Mouse (Mus musculus) layer of hippocampus, postnatal 10 days (tissue): ENCODE results near the gene Edem1. TPM values are rescaled to one million over a fixed set of nuclear protein-coding genes. Genes with fewer than 3 reads are reported as not detected.

Experiments used
- DNase-seq, 2 experiments: peaks; one replicate each; pipeline ENCODE4 v3.0.0; 2021; ENCODE audit warnings: low spot score in 2 of 2
- long read RNA-seq: library from polyadenylated mRNA; stranded (forward); transcript quantifications from one replicate; pipeline ENCODE4 v2.0.0, GENCODE M21; 2023
- total RNA-seq, 2 experiments: library from RNA; stranded (reverse); gene quantifications; 2 replicates each; pipeline ENCODE4 v1.2.3; 2021

Edem1 gene
- 10 to 100 TPM; 24.1 to 32.9 TPM for total RNA-seq
- long read RNA-seq, full-length matches to known transcripts: 8 of 11 reads
- long read RNA-seq, partial matches to known transcripts: 0 of 11 reads
- long read RNA-seq, other reads (novel, unspliced or antisense): 3 of 11 reads

DNA sequence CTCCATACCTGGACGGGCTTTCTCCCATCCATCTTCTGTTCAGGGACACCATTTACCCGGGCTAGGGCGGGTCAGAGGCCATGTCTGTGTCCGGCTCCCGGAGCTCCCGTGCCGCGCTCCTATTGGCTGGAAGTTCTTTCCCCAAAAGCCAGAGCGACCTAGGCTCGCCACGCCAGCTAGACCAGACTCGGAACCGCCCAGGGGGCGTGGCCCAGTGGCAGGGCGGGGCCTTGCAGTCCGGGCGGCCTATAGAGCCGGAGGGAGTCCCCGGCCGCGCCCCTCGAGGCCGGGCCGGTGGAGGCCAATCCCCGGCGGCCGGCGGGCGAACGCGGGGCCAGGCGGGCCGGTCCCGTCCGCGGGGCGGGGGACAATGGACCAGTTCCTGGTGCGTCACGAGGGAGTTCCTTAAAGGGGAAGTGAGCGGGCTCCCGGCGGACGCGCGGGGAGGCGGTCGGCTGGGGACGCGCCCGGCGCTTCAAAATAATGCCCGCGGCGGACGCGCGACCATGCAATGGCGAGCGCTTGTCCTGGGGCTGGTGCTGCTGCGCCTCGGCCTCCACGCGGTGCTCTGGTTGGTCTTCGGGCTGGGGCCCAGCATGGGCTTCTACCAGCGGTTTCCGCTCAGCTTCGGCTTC lies at the start of gene Edem1:
TSS of gene Edem1 (plus strand) at position 408 of the 635 bp plus-strand sequence.
- peak; percentile 92 to 95 for DNase-seq

DNA sequence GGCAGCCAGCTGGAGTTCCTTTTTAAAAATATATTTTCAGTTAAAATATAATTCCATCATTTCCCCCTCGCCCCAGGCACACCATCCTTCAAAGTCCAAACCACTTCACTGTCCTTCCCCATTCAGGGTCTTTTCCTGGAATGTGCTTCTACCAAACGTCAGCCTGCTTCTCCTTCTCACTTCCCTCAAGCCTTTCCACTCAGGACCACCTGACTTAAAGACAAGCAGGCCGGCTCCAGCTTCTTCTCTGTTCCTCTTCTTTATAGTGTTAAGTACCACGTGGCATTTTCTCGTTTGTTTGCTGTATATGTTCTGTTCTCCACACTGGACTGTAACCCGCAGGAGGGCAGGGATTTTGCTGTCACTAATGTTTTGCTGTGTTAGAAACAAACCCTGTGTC lies 46.6 kb upstream of the Edem1 start:
- DNase-seq: no peak

DNA sequence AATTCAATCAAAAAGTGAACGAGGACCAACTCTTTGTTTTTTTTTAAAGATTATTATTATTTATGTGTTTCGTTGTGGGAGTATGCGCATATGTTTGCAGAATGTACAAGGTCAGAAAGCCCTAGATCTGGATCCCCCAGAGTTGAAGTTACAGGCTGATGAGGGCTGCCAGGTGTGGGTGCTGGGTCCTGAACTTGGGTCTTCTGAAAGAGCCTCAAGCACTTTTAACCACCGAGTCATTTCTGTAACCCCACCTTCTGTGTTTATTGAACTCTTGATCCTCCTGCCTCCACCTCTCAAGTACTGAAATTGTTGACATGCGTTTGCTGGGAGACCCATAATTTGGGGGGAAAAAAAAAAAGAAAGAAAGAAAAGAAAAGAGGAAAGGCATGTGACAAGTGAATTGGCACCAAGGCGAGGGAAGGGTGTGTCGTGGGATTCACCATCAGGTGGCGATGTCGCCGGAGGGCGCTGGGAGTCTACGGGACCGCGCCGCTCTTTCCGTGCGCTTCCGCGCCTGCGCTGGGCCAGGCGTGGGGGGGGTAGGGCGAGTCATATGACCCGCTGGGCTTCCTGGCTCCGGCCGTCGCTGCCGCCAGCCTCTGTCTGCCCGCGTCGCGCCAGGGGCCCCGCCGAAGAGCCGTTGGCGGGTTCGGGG lies 45.8 kb upstream of the Edem1 start, which contains the start of gene Arl8b:
TSS of gene Arl8b (plus strand) at position 574 of the 658 bp plus-strand sequence.
- peak; percentile 98 to 99 for DNase-seq

DNA sequence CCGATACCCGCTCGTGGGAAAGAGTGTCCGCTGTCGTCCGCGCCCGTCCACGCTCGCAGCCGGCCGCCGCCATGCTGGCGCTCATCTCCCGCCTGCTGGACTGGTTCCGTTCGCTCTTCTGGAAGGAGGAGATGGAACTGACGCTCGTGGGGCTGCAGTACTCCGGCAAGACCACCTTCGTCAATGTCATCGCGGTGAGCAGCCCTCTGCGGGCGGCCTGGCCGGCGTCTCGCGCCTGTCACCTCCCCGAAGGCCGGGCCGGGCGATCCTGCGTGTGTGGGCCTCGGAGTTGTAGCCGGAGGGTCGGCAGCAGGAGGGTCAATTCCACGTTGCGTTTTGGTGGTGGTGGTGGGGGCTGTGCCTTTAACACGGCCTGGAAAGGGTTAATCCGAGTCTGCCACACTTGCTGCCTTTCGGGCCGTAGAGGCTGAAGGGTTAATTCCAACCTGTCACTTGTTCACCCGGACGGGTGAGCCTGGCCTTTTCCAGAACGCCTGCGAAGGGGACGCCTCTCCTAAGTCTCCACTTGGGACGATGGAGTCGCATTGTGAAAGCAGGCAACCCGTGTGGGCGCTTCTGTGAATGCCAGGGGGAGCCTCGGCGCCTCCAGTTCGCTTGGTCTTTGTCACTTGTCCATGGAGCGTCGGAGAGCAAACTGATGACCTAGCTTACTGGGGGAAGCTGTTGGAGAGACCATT lies 45.1 kb upstream of the Edem1 start:
- peak in 1 of 2 experiments; percentile 40 for DNase-seq

DNA sequence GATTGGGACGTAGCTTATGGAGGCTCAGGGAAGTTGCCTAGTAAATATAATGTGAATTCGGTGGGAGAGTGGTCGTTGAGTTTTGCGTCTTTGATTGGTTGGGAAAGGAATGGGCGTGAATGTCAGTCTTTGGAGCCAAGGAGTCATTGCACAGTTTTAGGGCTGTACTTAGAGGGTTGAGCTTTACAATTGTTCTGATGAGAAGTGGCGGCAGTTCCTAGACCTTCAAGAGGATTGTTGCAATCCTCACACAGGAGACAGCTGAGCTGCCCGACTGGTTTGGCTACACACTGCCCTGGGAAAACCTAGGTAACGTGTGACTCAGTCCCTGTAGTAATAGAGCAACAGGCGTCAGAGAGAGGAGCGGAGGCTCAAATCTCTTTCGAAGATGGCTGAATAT lies 44.4 kb upstream of the Edem1 start:
- no peak for DNase-seq

DNA sequence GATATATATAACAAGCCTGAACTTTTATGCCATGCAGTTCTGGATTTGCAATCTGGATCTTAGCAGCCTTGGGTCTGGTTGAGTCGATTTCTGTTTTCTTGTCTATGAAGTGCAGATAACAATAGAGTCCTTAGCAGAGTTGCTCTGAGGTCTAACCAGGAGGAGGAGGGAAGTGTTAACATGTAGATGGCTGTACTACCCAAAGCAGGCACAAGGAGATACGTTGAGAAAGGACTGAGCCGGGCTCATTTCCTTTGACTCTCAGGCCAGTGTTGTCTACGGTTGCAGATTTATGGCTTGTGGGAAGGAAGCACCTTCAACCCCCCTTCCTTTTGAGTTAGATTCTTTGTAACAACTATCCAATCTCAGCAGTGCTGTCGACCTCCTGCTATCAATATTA lies 43.6 kb upstream of the Edem1 start:
- DNase-seq: no peak

DNA sequence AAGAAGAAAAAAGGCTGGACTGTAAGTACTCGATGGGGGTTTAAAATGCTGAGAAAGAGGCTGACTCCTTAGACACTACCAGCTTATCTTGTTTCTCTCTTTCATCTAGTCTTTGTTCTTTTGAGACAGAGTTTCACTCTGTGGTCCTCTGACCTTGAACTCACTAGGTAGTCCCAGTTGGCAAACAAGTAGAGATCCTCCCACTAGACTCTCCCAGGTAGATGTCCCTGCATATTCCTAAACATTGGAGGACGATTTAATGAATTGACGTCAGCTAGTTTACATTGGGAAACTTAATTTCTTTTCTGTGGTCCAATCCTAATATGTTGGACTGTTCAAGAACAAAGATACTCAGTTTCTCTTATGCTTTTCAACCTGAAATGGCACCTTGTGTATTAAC lies 42.9 kb upstream of the Edem1 start:
- DNase-seq: no peak

DNA sequence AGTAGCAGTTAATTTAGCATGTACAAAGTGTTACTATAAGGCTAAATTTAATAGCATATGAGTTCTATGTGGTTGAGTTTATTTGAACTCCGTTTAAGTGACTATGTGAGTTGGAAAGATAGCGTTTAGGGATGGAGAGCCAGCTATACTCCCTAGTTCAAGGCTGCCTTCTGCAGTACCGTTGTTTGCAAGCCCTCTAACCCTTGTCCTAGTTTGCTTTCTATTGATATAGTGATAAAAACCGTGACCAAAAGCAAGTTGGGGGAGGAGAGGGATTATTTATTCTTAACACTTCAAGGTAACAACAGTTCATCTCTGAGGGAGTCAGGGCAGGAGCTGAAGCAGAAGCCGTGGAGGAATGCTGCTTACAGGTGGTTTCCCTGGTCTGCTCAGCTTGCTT lies 36.9 kb upstream of the Edem1 start:
- DNase-seq: no peak

DNA sequence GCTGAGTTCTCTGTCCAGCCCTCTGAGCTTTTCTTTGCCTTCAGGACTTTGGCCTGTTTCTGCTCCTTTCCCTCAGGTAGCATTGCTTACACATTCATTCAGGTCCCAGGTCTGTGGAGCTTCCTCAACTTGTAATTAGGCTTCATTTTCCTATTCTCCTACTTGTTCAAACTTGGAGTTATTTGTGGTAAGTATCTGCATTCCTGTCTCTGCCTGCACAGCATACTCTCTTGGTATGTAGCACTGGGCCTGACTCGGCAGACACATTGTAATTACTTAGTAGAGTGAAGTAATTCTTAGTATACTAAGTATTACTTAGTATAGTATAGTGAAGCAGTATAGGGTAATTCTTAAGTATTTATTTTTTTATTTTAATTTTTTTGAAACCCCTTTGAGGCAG lies 32.5 kb upstream of the Edem1 start:
- DNase-seq: no peak

DNA sequence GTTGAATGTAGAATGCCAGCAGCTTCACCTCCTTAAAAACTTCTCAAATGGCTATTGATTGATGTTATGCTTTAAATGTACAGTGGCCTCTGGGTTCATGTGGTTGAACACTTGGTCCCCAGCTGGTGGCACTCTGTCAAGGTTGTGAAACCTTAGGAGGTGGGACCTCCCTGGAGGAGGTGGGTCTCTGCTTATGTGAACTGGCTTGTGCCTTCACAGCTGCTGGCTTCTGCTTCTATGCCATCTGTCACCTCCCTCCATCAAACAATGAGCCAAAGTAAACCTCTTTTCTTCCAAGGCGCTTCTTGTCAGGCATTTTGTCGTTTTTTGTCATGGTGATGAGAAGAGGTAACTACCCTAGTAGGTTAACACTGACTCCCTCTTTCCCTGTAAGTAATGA lies 31.7 kb upstream of the Edem1 start:
- no peak for DNase-seq

DNA sequence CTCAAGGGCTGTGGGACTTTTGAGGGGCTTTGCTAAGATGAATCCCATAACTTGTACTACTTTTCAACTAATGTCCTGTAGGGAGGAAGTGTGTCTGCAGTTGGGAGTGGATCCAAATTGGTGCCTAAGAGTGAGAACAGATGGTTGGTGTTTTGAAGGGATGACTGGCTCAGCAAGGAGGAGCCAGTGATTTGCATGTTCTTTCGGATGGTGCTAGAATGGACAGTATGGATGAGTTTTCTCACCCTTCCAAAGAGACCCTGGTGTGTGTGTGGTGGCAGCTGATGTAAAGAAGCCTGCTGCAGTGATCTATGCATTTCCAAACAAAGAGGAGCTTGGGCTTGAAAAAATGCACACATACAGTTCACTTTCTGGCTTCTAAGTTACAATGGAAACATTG lies 23.2 kb upstream of the Edem1 start:
- no peak for DNase-seq

DNA sequence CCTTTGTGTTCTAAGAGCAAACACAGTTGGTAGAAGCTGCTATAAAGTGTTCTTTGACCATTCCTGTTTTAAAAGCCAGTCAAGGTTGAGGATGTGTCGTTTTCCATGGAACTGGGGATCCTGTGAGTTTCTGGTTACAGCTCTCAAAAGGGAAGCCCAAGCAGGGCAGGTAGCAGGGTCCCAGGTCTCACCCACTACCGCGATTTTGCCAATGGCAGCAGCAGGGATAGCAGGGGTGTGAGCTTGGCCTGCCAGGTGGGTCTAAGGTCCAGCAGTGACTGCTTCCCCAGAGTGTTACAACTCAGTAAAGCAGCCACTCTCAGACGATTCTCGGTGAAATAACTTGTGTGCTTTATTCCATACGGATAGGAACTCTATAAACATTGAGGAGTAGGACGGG lies 22.6 kb upstream of the Edem1 start:
- DNase-seq: no peak

DNA sequence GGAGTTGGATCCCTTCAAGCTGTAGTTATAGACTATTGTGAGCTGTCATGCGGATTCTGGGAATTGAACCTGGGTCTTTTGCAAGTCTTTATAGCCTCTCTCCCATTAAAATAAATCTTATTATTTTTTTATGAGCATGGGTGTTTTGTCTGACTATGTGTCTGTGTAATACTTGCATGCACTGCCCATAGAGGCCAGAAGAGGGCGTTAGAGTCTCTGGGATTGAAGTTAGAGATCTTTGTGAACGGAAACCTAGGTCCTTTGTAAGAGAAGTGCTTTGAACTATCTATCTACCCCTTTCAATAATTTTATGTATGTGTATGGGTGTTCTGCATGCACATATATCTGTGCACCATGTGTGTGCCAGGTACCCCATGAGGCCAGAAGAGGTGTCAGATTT lies 21.0 kb upstream of the Edem1 start:
- DNase-seq: no peak

DNA sequence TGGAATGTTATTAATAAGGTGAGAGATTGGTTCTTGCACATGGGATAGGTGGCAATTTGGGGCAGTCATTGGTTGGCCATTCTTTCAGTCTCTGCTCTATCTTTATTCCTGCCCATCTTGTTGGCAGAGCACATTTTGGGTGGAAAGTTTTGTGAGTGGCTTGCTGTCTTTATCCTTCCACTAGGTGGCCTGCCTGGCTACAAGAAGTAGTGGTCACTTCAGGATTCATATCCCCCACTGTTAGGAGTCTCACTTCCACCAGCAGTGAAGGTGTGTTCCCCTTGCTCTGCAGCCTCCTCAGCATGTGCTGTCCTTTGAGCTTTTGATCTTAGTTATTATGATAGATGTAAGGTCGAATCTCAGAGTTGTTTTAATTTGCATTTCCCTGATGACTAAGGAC lies 19.7 kb upstream of the Edem1 start:
- DNase-seq: no peak

DNA sequence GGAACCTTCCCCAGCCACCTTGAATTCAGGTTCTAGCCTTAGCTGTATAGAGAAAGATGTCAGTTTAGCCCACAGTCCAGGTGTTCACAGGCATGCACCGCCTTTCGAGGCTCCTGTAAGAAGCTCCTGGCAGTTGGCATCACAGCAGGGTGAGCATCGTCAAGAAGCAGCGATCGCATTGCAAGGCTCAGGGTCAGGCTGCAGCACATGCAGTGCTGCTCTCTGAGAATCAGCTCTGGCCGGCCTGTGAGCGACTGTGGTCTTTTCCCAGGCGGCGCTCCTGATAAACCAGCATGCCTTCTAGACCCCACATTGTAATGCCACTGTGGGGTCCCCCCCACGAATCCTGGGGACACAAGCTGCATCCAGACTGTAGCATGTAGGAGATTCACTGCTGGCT lies 18.2 kb upstream of the Edem1 start:
- no peak for DNase-seq

DNA sequence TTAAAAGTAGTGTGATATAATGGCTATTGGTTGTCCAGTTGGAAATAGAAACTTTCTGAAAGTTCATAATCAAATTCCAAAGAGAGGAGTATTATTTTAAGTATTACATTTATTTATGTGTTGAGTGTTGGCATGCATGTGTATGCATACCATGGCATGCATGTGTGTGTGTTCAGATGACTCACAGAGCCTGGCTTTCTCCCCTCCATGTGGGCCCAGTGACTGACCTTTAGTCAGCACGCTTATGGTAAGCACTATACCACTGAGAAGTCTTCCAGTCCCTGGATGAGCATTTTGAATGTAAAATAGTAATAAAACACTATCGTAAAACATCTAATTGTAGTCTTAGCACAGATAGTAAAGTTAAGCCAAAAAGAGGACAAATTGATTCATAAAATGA lies 16.3 kb upstream of the Edem1 start:
- no peak for DNase-seq

DNA sequence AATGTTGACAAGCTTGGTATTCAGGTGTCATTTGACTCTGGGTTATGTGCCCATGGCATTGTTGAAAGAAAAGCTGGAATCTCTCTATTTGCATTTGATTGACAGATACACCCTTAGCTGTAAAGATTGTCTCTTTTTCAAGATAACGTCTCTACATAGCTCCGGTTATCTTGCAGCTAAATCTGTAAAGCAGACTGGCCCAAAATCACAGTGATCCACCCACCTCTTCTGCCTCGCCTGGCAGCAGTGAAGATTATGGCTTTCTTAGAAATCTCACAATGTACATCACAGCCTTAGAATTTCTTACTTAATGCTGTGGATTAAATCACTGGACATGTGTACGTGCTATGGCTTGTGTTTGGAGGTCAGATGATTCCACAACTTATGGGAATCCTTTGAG lies 10.9 kb upstream of the Edem1 start:
- DNase-seq: no peak

DNA sequence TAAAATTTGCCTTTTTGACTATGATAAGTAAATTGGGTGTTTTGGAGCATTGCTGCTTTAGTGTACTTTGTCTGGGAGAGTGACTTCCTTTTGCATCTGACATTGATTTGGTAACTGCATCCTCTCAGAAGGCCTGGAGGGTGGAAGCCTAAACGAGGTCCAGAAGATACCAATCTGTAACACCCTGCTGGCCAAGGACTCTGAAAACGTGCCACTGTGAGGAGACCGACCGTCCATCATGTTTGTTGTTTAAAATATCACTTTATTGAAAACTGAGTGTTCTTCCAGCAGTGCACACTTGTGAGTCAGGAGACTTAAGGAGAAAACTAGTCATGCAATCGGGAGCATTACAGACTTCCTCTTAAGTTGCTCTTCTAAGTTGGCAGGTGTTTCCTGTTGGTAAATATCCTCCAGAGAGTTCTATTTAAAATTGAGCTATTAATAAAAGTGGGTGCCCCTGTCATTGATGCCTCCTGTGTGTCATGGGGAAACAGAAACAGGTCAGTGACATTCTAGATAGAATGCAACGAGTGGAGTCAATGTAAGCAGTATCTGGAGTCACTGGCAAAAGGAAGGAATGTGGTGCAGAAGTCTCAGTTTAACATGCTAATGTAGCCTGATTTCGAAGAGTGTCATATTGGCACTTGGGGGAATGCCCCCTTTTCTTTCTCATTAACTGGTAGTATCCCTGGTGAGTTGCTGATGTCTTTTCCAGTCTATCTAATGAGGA lies 3.5 kb upstream of the Edem1 start:
- DNase-seq: no peak

DNA sequence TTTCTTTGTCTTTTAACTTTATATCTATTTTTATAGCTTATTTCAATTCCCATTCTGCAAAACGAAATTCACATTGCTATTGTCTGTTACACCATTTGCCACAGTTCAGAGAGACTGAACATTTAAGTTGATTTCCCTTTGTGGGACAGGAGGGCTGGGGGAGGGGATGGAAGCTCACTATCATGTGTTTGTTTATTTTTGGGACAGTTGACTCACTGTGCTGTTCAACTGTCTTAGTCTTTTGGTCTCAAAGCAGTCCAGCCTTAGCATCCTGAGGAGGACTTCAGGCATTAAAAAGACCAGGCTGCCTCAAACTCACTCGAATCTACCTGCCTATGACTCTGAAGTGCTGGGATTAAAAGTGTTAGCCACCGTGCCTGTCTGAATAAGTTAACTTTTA lies 2.4 kb upstream of the Edem1 start:
- no peak for DNase-seq

DNA sequence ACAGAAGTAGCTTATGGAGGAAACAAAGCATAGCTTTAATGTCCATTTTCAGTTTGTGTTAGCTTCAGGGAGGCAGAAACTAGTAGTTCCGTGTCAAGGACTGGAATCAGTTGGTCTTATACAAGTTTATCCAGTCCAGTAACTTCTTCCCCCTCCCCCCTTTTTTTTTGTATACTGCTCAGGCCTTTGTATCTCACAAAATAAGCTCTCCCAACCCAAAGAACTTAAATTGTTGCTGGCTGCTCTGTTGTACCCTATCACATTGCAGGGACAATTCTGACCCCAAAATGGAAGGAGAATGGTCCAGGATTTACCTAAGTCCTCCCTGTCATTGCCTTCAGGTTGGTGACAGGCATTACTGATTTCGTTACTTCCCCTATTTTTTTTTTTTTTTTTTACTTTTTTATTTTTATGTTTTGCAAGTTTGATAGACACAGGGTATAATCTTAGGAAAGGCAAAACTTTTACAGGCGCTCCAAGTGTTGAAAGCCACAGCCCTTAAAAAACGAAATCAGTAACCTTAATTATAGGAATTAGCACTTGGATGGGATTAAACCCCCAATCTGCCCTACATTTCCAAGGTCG lies 1.0 kb upstream of the Edem1 start:
- no peak for DNase-seq

DNA sequence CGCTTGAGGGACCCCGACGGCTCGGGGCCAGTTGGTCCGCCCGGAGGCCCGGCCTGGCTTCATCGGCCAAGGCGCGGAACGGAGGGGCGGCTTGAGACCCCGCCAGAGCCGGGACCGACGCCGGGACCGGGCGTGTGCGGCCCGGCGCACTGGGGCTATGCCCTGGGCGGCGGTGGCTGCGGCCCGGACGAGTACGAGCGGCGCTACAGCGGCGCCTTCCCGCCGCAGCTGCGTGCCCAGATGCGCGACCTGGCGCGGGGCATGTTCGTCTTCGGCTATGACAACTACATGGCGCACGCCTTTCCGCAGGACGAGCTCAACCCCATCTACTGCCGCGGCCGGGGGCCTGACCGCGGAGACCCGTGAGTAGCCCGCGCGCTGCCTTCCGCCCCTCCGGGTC lies 431 bp downstream of the Edem1 start:
- peak; percentile 41 to 56 for DNase-seq
